Mouse (Mus musculus): ENCODE results near the gene Uncx.

Gene Uncx

DNA sequence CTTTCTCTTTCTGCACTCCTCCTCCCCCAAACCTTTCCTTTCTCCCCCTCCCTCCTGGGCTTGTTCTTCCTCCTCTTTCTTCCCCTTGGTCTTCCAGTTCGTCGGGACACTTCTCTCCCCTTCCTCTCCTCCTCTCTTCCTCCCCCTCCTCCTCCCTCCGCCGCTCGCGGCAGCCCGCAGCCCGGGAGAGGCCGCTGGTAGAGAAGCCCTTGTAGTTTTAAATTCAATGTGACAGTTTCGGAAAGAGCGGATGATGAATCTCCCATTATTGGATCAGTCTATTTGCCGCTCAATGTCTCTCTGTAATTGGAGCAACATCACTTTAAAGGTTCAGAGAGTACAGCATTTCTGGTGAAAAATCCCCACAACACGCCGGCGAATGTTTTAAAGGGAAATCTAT lies at the start of gene Uncx:
Uncx (plus strand) TSS at position 281 of the 400 bp plus-strand sequence.
- no peak for DNase-seq

DNA sequence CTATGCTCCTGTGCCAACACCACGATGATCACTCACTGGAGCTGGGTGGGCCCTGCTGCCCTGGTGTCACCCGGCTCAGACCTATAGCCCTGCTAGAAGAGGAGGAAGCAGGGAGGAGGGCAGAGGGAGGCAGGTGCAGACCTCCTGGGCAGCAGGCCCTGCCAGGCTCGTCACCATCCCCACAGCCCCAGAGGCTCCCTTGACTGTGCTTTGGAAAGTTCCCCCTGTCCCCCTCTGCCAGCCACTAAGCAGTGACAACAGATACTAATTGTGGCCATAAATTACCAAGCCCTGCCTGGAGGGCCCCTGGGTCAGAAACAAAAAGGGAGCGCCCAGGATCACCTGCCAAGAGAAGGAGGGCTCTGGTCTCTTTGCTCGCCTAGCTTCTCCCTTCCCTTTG lies 49.6 kb upstream of the Uncx start:
- no peak for DNase-seq

DNA sequence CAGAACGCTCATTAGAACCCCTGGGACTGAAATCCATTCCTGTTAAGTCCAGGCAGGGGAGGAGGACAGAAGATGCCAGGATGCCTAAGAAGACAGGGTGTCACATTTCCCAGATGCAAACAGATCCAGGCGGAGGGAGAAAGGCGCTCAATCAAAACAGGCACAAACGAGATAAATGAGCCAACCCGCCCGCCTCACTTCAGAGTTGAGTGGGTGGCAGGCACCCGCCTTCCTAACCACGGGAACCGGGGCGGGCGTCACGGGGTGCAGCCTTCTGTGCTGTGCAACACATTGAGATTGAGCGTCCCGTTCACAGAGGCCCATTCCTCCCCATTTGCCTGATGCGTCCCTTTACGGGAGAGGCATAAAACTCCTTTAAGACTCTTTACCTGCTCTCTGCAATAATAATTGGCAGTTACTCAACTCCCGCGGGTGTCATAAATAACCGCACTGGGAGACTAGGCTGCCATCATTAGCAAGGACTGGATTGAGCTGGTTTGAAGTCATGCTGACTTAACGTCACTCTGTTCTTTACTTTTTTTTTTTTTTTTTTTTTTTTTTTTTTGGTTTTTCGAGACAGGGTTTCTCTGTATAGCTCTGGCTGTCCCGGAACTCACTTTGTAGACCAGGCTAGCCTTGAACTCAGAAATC lies 48.1 kb upstream of the Uncx start:
- peak; percentile 52 to 63 for DNase-seq

DNA sequence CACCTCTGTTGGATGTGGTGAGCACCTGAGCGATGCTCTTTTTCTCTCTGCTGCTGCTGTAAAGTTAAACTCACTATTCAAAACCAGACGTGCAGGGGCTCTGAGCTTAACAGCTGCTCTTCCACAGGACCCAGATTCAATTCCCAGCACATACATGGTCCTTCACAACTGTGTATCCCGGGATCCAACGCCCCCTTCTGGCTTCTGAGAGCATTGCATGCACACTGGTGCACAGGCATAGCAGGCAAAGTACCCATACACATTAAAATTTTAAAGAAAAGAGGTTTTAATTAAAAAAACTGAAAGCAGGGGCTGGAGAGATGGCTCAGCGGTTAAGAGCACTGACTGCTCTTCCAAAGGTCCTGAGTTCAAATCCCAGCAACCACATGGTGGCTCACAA lies 46.4 kb upstream of the Uncx start:
- DNase-seq, result no peak

DNA sequence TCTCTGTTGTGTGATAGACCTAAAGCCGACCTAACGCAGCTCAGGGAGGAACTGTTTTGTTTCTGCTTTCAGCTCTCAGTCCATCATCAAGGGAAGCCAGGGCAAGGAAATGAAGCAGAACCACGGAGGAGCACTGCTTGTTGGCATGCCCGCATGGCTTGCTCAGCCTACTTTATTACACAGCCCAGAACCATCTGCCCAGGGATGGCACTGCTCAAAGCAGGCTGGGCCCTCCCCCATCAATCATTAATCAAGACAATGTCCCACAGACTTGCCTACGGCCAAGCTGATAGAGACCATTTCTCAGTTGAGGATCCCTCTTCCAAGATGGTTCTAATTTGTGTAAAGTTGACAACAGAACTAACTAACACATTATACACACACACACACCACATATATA lies 44.5 kb upstream of the Uncx start:
- peak; percentile 30 to 52 for DNase-seq

DNA sequence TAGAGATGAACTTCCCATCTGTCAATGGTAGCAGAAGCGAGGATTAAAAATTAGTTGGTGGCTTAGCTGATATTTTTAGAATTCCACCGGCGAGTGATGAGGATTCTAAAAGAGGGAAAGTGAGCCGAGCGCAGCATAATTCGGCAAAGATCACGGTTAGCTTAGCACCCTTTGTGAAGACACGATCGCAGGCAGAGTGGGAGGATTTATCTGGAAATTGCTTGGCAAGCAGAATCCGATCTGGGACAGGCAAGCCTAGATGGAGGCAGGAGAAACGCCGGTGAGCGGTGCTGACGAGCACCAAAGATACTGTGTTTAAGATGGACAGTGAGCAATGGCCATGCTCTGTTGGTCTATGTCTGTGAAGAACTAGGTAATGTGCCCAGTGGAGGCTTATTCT lies 41.0 kb upstream of the Uncx start:
- DNase-seq, result no peak

DNA sequence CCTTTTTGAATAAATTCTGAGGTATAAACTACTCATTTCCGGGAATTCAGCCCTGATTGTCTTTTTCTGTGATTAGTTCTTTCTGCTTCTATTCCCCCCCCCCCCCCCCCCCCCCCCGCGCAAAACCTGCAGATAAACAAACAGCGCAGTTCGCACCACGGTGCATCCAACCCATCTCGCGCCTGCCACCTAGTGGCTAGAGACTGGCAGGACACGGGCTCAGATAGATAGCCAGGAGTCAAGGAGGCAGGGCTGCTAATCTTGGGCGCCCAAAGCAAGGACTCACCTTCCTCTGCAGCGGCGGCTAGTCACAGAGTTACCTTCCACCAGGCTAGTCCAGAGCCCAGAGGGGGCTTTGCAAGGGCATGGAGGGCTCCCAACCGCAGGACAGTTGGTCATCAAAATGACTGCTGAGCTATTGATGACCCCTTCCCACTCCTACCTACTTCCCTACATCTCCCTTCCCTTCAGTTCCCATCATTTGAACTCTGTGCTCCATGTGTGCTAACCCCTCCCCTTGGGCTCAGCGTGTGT lies 38.2 kb upstream of the Uncx start:
- peak; percentile 91 for DNase-seq

DNA sequence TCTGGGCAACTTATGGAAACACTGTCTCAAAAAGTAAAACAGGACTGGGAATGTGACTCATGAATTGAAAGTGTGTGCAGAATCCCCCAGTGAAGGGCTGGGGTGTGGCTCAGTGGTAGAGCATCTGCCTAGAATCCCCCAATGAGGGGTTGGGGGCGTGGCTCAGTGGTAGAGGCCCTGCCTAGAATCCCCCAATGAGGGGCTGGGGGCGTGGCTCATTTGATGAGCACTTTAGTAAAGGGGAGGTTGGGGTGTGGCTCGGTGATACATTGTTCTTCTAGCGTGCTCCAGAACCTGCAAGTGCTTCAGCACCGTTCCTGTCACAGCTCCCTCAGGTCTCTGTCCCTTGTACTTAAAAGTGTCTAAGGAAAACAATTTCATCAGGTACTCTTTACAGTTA lies 37.1 kb upstream of the Uncx start:
- peak in 1 of 2 experiments; percentile 12 for DNase-seq

DNA sequence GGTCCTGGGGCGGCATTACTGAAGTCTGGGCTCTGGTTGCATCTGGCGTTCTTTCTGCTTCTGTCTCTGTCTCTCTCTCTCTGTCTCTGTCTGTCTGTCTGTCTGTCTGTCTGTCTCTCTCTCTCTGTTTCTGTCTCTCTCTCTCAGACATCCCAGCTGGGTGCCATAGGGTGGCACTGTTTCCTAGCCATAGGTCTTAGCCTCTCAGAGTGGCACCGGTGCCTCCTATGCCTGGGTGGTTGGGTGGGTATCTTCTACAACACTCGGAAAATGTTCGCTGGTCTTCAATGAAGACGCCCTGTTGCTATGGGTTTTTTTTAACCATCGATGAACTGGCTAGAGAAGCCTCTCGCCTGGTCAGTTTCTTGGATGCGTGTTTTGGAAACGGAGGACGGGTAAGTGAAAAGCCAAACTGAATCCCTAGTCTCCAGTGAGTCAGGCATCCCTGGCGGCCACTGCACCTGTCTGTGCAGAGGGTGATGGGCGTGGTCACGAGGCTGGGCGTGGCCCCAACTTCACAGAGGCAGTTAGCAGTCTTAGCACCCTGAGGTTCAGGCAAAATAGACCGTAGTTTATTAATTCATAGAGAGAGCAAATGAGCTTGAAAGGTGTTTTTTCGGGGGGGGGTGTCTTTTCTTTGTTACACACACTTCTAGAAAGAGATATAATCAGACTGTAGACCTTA lies 32.5 kb upstream of the Uncx start:
- DNase-seq, result peak; percentile 73 to 81

DNA sequence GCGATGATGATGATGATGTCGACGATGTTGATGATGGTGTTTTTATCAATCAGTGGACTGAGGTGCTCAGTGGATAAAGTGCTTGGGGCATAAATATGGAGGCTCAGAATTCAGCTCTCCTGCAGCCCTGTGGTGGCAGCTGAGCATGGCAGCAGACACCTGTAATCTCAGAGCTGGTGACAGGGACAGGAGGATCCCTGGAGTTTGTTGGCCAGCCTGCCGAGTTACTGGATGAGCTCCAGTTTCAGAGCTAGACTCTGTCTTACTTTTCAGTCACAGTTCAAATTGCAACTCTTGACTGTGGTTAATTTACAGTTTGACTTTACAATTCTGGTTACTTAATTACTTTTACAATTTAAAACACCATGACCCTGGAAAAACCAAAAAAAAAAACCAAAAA lies 31.1 kb upstream of the Uncx start:
- DNase-seq, result no peak

DNA sequence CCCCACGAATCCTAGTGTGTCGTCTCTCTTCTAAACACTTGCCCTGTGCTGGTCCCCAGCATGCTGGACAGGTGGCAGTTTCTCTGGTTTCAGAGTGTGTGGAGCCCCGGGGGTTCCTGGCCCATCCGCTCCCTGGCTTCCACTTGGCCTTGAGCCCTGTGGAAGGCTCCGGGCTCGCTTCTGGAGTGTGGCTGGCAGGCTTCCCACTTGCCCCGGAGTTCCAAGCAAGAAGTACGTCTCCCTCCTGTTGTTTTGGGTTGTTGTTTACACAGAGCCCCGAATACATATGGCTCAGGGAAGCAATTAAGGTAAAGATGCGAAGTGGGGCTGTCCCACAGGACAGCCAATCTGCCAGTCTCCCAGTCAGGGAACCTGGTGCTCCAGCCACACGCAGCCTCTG lies 27.0 kb upstream of the Uncx start:
- DNase-seq, result no peak

DNA sequence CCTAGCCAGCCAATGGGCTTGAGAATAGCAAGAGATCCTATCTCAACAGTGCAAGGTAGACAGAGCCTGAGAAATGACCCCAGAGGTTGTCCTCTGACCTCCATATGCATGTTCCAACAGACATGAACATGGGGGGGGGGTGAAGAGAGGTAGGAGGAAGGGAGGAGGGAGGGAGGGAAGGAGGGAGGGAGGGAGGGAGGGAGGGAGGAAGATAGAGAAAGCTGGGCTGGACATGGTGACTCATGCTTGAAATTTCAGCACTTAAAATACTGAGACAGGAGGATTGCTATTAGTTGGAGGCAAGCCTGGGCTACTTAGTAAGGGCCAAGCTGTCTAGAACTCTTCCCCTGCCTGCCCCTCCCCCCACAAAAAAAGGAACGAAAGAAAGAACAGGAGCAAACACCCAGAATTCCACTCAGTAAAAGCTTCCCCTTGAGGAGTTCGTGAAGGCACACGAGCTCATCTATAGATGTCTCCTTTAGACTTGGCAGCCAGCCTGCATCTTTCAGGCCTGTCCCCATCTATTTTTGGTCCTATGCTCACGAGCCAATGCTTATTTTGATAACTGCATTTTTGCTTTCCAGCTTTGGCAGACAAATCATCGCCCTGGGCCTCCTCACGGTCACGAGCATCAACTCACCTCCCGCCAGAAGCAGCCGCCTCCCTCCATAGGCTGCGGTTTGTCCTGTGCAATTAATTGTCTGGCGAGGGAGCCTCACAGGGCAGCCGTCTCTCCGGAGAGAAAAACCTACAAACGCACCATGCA lies 23.0 kb upstream of the Uncx start:
- no peak for DNase-seq

DNA sequence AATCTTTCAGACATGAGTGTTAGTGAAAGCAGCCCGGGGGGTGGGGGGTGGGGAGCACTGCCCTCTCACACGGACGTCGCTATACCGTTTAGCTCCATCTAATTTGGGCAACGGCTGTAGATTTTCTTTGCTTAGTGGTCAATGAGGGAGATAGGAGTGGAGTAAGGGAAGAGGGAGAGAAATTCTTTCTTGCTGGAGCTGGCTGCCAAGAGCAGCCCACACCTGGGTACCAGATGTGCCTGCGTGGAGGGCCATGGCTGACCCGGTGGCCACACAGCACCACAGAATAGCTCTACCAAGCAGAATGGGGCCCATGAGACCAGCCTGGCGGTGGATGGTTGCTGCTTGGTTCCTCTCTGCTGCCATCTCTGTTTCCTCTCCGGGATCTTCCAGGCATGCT lies 21.3 kb upstream of the Uncx start:
- DNase-seq, result no peak

DNA sequence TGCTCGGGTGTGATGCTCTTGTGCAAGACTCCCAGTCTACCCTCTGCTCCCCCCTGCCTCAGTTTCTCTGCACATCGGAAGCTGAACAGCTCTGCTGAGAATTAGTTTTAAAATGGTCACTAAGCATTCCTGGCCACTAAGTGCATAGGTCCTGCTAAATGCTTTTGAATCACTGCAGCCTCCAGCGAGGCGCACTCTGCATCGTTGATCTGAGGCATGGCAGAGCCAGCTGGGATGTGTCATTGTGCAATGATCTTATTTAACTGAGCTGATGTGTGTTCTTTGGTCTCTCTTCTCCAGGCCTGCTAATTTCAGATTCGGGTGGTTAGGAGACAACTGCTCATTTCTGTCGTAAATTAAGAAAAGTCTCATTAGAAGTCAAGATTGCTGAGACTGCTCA lies 14.4 kb upstream of the Uncx start:
- peak; percentile 31 to 50 for DNase-seq

DNA sequence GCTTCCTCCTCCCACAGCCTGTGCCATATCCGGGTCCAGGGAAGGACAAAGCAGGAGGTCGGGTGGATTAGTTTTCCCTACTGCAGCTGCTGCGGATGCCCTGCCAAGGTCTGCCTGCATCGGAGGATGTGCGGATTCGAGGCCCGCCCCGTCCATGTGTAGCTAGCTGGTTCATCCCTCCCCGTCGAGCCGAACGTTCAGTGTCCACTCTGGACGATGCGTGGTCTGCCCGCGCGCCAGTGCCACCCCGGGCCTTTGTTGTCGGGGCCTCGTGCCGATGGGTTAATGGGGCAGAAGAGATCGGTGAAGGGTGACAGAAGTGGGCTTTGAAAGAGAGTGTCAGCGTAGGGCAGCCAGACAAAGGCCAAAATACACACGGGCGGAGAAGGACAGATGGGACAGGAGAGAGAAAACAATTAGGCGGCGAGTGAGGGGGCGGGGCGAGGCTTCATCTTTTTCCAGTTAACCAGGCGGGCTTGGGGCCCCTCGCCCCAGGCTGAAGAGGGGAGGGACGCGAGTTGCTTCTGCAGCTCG lies 7.8 kb upstream of the Uncx start:
- peak; percentile 54 to 70 for DNase-seq

DNA sequence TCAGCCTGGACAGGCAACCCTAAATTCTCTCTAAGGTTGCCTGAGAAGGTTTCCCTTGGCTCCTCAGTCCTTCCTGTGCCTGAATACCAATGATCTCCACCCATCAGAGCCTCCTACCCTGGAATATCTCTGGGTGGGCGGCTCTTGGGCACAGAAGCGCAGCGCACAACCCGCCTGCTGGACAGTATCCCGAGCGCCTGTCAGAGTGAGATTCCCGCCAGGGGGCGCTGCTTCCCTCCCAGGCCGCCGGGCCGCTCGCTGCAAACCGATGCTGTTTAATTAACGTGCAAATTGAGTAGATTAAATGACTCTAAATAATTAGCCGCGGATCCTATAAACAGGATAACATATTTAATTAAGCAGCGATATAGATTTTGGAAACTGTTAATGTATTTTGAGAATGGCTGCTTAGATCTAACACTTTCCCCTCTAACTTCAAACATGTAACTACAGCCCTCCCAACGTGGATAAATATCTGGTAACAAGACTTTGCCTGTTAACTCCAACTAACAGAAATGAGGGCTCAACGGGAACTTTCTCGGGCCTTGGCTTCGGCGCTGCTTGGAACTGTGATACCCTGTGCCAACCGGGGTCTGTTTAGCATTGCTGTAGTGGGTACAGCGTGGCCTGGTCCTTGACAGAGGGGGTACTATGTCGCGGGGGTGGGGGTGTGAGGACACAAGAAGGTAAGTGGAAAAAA lies 6.9 kb upstream of the Uncx start:
- DNase-seq, result peak; percentile 92 to 93

DNA sequence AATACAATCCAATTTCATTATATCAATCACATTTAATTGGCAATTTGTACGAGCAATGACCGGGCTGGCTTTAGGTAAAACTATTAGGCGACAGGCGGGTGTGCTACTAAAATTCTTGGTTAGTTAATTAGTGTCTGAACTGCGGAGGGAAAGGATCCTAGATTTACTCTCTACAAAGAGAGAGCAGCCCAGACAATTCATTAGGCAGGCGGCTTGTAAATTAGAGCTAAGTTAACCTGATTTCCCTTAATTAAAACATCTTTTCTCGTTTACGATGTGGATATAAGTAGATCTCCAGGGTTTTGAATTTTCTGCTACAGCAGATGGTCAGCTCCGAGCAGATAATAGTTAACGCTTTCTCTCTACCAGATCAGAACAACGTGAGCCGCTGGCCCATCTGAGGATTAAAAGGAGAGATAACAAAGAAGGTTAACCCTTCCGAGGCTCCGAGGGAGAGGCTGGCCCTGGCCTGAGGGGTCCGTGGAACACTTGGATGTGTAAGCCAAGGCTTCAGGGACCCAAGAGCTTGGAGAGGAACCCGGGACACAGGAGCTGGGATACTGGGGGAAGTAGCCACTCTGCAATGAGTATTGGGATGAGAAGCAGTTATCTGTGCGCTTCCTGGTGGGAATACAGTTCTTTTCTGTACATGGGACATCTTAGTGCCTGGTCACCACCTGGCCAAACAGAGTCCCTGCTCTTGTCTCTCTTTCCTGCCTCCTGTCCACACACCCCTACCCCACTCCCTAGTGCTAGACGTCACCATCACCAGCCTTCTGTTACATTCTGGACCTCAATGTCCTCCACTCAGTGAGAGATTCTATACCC lies 6.2 kb upstream of the Uncx start:
- DNase-seq, result no peak

DNA sequence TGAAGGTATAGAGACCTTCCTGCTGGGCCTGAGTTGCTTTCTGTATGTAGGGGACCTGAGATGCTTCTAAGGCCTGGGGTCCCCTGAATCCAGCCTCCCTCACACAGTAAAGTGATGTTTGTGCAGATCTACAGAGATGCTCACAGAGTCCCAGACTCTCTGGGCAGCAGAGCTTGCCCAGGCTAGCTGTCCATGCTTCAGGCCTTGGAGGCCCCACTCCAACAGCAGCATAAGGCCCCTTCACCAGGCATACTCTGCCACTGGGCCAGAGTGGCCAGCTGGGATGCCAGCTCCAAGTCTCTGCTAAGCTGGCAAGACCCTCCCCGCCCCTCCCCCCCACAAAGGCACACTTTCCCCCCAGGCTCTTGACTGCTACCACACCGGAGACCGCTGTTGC lies 5.6 kb upstream of the Uncx start:
- no peak for DNase-seq

DNA sequence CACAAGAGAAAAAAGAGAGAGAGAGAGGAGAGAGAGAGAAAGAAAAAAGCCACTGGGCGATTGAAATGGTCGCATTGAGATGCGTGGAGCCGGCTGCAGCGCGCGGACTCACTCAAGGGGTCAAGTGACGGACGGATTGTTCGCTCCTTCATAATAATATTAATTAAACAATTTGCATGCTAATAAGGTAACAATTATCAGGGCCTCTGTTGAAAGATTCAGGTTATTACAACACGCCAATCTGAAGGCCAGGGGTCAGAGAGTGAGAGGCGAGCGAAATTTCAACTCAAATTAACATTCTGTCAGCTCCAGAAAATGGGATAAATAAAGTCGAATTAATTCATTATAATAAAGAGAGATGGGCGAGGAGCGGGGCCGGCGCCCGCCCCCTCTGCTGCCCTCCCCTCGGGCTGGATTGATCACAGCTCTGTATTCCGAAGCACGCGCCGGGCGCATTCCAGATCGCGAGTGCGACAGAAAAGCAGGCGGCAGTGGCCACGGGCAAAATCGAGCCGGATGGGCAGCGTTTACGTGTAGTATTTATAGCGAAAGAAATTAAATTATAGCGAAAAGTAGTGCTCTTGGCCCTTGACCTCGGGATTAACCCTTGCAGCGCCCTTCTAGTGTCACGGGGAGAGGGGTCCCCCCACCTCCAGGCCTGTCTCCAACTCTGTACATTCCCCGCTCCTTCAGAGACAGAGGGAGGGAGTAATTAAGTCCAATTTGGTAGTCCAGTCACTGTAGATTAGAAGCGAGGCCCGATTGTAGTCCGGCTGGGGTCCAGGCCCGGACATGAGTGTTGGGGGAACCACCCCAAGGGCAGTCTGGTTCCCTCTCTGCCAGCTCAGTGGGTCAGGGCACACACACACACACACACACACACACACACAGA lies 1.9 kb upstream of the Uncx start:
- peak; percentile 52 to 66 for DNase-seq

DNA sequence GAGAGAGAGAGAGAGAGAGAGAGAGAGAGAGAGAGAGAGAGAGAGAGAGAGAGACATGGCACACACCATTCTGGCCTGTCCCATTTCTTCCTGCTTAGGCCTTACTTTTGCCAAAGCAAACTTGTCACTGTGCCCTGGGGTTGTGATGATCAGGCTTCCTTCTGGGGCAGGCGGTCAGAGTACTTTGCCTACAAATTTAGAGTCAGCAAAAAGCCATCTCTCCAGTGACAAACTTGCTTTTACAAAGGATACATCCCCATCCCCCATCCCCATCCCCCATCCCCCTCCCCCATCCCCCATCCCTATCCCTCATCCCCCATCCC lies 1.3 kb upstream of the Uncx start:
- no peak for DNase-seq

DNA sequence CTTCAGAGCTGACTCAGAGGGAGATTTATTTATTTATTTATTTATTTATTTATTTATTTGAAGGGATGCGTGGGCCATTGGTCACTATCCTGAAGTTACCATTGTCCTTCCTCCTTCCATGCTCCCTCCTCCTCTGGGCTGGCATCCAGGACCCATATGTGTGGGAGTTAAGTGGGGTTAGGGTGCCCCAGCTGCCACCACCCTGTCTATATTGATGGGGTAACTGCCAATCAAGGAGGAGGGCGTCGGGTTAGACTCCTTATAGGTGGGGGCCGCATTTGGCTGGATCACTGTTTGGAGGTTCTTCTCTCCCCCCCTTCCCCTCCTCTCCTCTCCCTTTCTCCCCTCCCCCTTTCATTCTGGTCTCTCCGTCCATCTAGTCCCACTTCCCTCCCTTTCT lies 738 bp upstream of the Uncx start:
- no peak for DNase-seq

All from kidney, postnatal 4 days (tissue).